Mouse (Mus musculus) limb, embryonic 11.5 days (tissue): Measurements from ENCODE around the gene 2200002D01Rik. TPM values are rescaled to one million over a fixed set of nuclear protein-coding genes. Genes with fewer than 3 reads are reported as not detected.

Experiments
- ATAC-seq: fragments of 200-750 bp; cut with Nextera tagmentation; 2 replicates; pipeline ENCODE4 v1.8.0; 2017; ENCODE audit warnings: low read depth; ENCODE audit not compliant: insufficient number of reproducible peaks, low FRiP score, low TSS enrichment
- DNase-seq: peaks from one replicate; pipeline ENCODE4 v3.0.0-alpha.2; 2015; ENCODE audit warnings: low spot score
- H3K27ac ChIP-seq: fragments of 300-500 bp; sonication (generic); replicated peaks from 2 replicates; pipeline ENCODE4 v1.5.1; 2014; ENCODE audit warnings: low read depth, mild to moderate bottlenecking, low read length
- H3K27me3 ChIP-seq: fragments of 300-500 bp; sonication (generic); 2 replicates; pipeline ENCODE4 v1.6.1; 2014; ENCODE audit warnings: mild to moderate bottlenecking, low read length, mixed read lengths; ENCODE audit not compliant: control insufficient read depth, insufficient read depth
- H3K36me3 ChIP-seq: fragments of 300-500 bp; sonication (generic); 2 replicates; pipeline ENCODE4 v1.6.1; 2014; ENCODE audit warnings: mild to moderate bottlenecking, low read length, moderate library complexity, mixed read lengths; ENCODE audit not compliant: control insufficient read depth, insufficient read depth
- H3K4me1 ChIP-seq: fragments of 300-500 bp; sonication (generic); 2 replicates; pipeline ENCODE4 v1.6.1; 2014; ENCODE audit warnings: low read length, mixed read lengths; ENCODE audit not compliant: control insufficient read depth, insufficient read depth
- H3K4me2 ChIP-seq: fragments of 300-500 bp; sonication (generic); 2 replicates; pipeline ENCODE4 v1.6.1; 2014; ENCODE audit warnings: low read depth, mild to moderate bottlenecking, moderate library complexity; ENCODE audit not compliant: severe bottlenecking
- H3K4me3 ChIP-seq: fragments of 300-500 bp; sonication (generic); 2 replicates; pipeline ENCODE4 v1.5.1; 2014; ENCODE audit warnings: low read depth, low read length
- H3K9ac ChIP-seq: fragments of 300-500 bp; sonication (generic); 2 replicates; pipeline ENCODE4 v1.6.1; 2014; ENCODE audit warnings: mild to moderate bottlenecking, low read length
- H3K9me3 ChIP-seq: fragments of 300-500 bp; sonication (generic); 2 replicates; pipeline ENCODE4 v1.6.1; 2016; ENCODE audit warnings: low read length; ENCODE audit not compliant: control insufficient read depth
- WGBS: fragments of 180-500 bp; shearing (Covaris S2); extraction: QIAGEN DNeasy Blood & Tissue Kit; methylation state at CpG from one replicate; pipeline ENCODE4 v1.1.7; 2014; 5-methylcytosine and 5-hydroxymethylcytosine counted together
- polyA plus RNA-seq: library from polyadenylated mRNA; unstranded; fragments of >200 nt; fragmentation: Nextera tagmentation; extraction: Ambion mirVana; gene quantifications from 2 replicates; pipeline ENCODE4 v1.2.1, GENCODE M21; 2014

Gene 2200002D01Rik
- polyA plus RNA-seq, 1 experiment from 2014 or later: 2.3 TPM

- Histone ChIP-seq H3K9ac (no peak overlapping the region), H3K27me3 (0 out of 2 replicates have a peak, but pooled peaks cover 3% of the 10 kb centered on the region), H3K27ac (no peak overlapping the region), H3K36me3 (no peaks in the 10 kb centered on the region), H3K9me3 (no peaks in the 10 kb centered on the region), H3K4me3 (no peak overlapping the region), H3K4me2 (no peak overlapping the region), H3K4me1 (peaks cover 9% of the 10 kb centered on the region)
- ATAC-seq (no peak), DNase-seq (no peak)
- WGBS: 71% methylated on average over 3 of the region's 3 CpGs
Observed at GRCm38 (mm10) chr7:29251166-29251565, 2.9 kb upstream of the 2200002D01Rik start.

DNA sequence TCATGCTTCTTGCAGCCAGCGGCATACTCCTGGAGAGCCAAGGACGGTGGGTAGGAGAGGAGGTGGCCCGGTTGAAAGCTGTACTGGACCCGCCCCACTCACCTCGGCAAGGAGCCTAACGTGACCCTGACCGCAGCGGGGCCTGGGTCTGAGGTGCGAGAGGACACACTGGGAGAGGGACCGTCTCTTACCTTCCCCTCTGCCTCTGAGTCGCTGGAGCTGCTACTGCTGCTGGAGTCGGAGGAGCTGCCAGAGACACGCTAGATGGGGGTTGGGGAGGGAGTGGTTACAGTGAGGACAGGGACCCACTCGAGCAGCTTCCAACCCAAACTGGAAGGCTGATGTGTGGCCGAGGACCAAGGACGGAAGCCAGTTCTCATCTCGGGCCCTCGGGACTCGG is 560 bp downstream of the 2200002D01Rik start:
- DNase-seq (peak; percentile 49), ATAC-seq (no peak)
- H3K4me2 ChIP-seq: peak overlapping the region; percentile 50
- 0 out of 2 replicates have a peak overlapping the region, but pooled peaks have one; percentile 12 for H3K9ac ChIP-seq
- peaks cover 14% of the 10 kb centered on the region for H3K36me3 ChIP-seq
- peak overlapping the region; percentile 14; the same call in 1 of the 2 replicates for H3K4me3 ChIP-seq
- no peaks in the 10 kb centered on the region for H3K9me3 ChIP-seq
- 12% methylated on average over 19 of the region's 19 CpGs for WGBS
- H3K27ac ChIP-seq: no peak overlapping the region
- peaks cover 6% of the 10 kb centered on the region for H3K4me1 ChIP-seq
- H3K27me3 ChIP-seq: 0 out of 2 replicates have a peak, but pooled peaks cover 3% of the 10 kb centered on the region

DNA sequence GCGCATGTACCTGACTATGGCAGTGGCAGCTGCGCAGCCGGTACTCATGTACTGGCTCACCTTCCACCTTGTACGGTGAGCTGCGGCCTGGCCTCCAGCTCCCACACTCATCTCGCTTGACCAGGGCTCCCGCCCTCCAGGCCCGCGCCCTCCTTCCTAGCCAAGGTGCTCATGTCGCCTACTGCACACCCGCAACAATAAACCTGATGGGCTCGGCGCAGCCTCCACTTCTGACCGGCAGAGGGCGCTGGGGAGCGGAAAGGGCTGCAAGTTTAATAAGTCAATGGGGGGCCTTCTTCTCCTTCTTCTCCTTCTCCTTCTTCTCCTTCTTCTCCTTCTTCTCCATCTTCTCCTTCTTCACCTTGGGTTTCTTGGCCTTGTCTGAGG is 959 bp downstream of the 2200002D01Rik start:
- H3K36me3 ChIP-seq: peaks cover 14% of the 10 kb centered on the region
- H3K9me3 ChIP-seq: no peaks in the 10 kb centered on the region
- H3K4me1 ChIP-seq: peaks cover 6% of the 10 kb centered on the region
- ATAC-seq (peak; percentile 20), DNase-seq (peak; percentile 91)
- H3K27ac ChIP-seq: no peak overlapping the region
- H3K27me3 ChIP-seq: 0 out of 2 replicates have a peak, but pooled peaks cover 3% of the 10 kb centered on the region
- no peak overlapping the region for H3K9ac ChIP-seq
- H3K4me3 ChIP-seq: peak overlapping the region; percentile 14; the same call in 1 of the 2 replicates
- WGBS: 20% methylated on average over 16 of the region's 16 CpGs
- peak overlapping the region; percentile 50 for H3K4me2 ChIP-seq

DNA sequence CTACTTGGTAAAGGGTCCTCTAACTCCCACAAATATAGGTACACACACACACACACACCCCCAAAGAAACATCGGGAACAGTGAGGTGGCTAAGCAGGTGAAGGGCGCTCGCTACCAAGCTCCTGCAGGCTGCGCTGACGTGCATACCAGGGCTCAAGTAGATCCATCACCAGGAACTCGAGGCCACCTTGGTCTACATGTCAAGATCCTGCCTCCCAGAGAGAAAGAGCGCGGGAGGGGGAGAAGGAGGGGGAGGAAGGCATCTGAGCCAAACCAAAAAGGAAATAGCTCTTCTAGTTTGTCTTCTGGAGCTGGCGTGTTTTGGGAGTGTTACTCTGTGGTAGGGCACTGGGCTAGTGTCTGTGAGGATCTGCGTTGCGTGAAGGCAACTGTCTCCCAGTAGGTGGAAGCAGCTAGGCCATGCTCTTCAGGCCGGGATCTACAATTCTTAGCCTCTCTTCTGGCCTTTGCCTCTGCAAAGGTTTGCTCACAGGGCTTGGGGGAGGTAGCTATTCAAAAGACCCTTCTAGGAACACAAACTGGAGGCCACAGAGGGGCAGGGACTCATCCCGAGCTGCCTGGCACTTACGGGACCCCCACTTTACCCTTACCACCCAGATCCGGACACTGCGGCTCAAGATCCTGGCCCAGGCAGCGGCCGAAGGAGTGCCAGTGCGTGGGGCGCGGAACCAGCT is 1.5 kb downstream of the 2200002D01Rik start:
- H3K4me1 ChIP-seq: peaks cover 6% of the 10 kb centered on the region
- ATAC-seq (no peak), DNase-seq (no peak)
- H3K4me2 ChIP-seq: no peak overlapping the region
- 0 out of 2 replicates have a peak, but pooled peaks cover 3% of the 10 kb centered on the region for H3K27me3 ChIP-seq
- peaks cover 14% of the 10 kb centered on the region for H3K36me3 ChIP-seq
- no peak overlapping the region for H3K27ac ChIP-seq
- no peaks in the 10 kb centered on the region for H3K9me3 ChIP-seq
- no peak overlapping the region for H3K9ac ChIP-seq
- WGBS: 86% methylated on average over 21 of the region's 21 CpGs
- no peak overlapping the region for H3K4me3 ChIP-seq

- Histone ChIP-seq H3K36me3 (peaks cover 14% of the 10 kb centered on the region), H3K4me3 (no peak overlapping the region), H3K4me1 (peaks cover 6% of the 10 kb centered on the region), H3K4me2 (no peak overlapping the region), H3K27ac (no peak overlapping the region), H3K9ac (no peak overlapping the region), H3K9me3 (no peaks in the 10 kb centered on the region), H3K27me3 (0 out of 2 replicates have a peak, but pooled peaks cover 3% of the 10 kb centered on the region)
- ATAC-seq: no peak
- no peak for DNase-seq
- 93% methylated on average over 5 of the region's 5 CpGs for WGBS
Observed at GRCm38 (mm10) chr7:29246015-29246414, 2.3 kb downstream of the 2200002D01Rik start.

DNA sequence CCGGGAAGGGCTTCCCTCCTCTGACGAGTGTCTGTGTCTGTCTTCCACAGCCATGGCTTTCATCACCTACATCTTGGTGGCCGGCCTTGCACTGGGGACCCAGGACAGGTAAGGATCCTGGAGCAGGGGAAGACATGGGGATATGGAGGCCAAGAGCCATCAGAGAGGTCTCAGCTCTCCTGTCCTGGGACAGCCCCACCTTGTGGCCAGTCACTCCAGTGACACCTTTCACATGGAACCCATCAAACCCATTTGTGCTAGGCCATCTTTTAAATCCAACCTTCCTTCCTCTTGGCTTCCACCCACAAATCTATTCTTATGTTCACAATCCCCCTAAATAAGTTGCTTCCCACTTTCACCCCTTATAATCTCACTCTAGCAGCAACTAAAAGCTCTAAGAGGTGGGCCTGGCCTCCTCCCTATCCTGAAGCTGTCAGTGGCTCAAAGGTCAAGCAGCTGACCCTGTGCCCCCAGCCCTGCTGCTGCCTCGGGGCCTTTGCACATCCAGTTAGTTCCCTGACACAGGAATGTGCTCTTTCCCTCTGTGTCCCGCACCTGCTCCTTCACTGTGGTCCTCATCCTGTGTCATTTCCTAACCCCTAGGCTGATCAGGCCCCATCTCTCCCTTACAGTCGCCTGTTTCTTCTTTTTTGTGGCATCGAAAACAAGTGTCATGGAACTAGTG is 3.4 kb downstream of the 2200002D01Rik start:
- H3K27ac ChIP-seq: no peak overlapping the region
- no peaks in the 10 kb centered on the region for H3K9me3 ChIP-seq
- H3K4me1 ChIP-seq: peaks cover 6% of the 10 kb centered on the region
- no peak overlapping the region for H3K4me3 ChIP-seq
- ATAC-seq (no peak), DNase-seq (no peak)
- H3K4me2 ChIP-seq: no peak overlapping the region
- 0 out of 2 replicates have a peak, but pooled peaks cover 3% of the 10 kb centered on the region for H3K27me3 ChIP-seq
- H3K9ac ChIP-seq: no peak overlapping the region
- peaks cover 14% of the 10 kb centered on the region for H3K36me3 ChIP-seq
- WGBS: 89% methylated on average over 7 of the region's 7 CpGs

DNA sequence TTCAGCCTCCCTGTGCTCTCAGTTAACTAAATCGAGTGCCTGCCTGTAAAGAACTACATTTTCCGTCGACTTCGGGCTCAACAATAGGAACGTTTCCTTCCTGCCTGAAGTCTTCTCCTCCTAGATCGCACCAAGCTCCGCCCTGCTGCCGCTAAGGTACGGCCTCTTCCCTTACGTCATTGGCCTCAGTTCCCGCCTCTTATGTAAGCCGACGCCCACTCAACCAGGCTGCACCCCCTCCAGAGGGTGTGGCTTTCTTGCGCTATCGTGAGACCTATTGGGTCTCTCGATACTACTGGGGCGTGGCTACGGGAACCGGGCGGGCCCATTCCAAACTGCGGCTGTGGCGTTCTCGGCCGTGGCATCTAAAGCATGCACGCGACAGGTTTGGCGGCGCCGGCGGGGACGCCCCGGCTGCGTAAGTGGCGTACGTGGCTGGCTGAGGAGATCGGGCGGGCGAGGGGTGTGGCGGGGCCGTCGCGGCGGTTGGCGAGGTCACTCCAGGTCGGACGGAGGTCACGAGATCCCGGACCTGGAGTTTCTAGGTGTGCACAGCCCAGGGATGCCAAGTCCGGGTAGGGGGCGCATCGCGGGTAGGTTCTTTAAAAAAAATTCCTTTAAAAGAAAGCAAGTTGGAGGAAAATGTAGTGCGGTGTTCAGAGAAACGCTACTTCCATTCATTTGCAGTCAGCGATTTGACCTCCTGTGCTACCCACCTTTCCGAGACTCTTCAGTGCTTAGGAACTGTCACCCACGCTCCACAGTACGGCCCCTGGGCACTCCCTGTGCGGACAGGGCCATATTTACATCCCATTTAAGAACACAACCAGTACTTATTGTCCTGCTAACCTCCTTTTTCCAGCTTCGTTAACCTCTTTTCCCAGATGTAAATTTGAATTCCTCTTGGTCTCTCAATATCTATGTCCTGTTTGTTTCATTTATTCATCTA is 10.0 kb downstream of the 2200002D01Rik start, which contains the start of gene Yif1b:
Gene Yif1b (plus strand): TSS at position 311 of the 949 bp plus-strand sequence.
- peak within 1 kb of the TSS; percentile 72 for H3K9ac ChIP-seq
- no peaks in the 10 kb centered on the region for H3K9me3 ChIP-seq
- H3K4me2 ChIP-seq: peak within 1 kb of the TSS; percentile 75
- no peaks in the 10 kb centered on the region for H3K36me3 ChIP-seq
- H3K27ac ChIP-seq: peak within 1 kb of the TSS; percentile 52; the same call in 1 of the 2 replicates
- DNase-seq (peak; percentile 99), ATAC-seq (peak; percentile 98)
- no peaks in the 10 kb centered on the region for H3K27me3 ChIP-seq
- under 1% methylated on average over 60 of the region's 60 CpGs for WGBS
- peak within 1 kb of the TSS; percentile 59 for H3K4me3 ChIP-seq
- H3K4me1 ChIP-seq: peaks cover 2% of the 10 kb centered on the region; the same call in 1 of the 2 replicates
